Mouse (Mus musculus): Measurements from ENCODE around the gene Cox7a2l.
A peak's percentile ranks its signal among the peaks of the same experiment; 100 is the strongest.

Cox7a2l gene

GRCm38 (mm10) chr17:83517280-83518015 lies at the start of gene Cox7a2l:
Cox7a2l (minus strand) TSS chr17:83517330.
- DNase-seq, result no peak

GRCm38 (mm10) chr17:83565506-83565905 lies 48.4 kb upstream of the Cox7a2l start:
- no peak for DNase-seq

GRCm38 (mm10) chr17:83564119-83564820 lies 47.1 kb upstream of the Cox7a2l start:
- no peak for DNase-seq

- peak; percentile 51 to 74 for DNase-seq
These were observed 46.6 kb upstream of the Cox7a2l start for GRCm38 (mm10) chr17:83563703-83564111.

- DNase-seq, result no peak
These were observed 45.3 kb upstream of the Cox7a2l start for GRCm38 (mm10) chr17:83562153-83563010.

- no peak for DNase-seq
These were observed 42.0 kb upstream of the Cox7a2l start for GRCm38 (mm10) chr17:83559081-83559480.

GRCm38 (mm10) chr17:83555836-83556235 lies 38.7 kb upstream of the Cox7a2l start:
- no peak for DNase-seq

GRCm38 (mm10) chr17:83554997-83555396 lies 37.9 kb upstream of the Cox7a2l start:
- no peak for DNase-seq

GRCm38 (mm10) chr17:83548501-83549233 lies 31.5 kb upstream of the Cox7a2l start:
- no peak for DNase-seq

- DNase-seq, result no peak
These were observed 30.0 kb upstream of the Cox7a2l start for GRCm38 (mm10) chr17:83547145-83547544.

GRCm38 (mm10) chr17:83545756-83546742 lies 28.9 kb upstream of the Cox7a2l start:
- DNase-seq, result peak in 1 of 2 experiments; percentile 13

- DNase-seq, result no peak
These were observed 28.1 kb upstream of the Cox7a2l start for GRCm38 (mm10) chr17:83545259-83545658.

GRCm38 (mm10) chr17:83542424-83542823 lies 25.3 kb upstream of the Cox7a2l start:
- DNase-seq, result no peak

- DNase-seq, result no peak
These were observed 22.3 kb upstream of the Cox7a2l start for GRCm38 (mm10) chr17:83539262-83540037.

GRCm38 (mm10) chr17:83538694-83539093 lies 21.6 kb upstream of the Cox7a2l start:
- no peak for DNase-seq

- no peak for DNase-seq
These were observed 21.0 kb upstream of the Cox7a2l start for GRCm38 (mm10) chr17:83538141-83538540.

- no peak for DNase-seq
These were observed 16.0 kb upstream of the Cox7a2l start for GRCm38 (mm10) chr17:83533150-83533549.

GRCm38 (mm10) chr17:83527651-83528381 lies 10.7 kb upstream of the Cox7a2l start:
- peak; percentile 47 to 55 for DNase-seq

- DNase-seq, result peak; percentile 71 to 74
These were observed 9.7 kb upstream of the Cox7a2l start for GRCm38 (mm10) chr17:83526624-83527532.

Measured in lung, postnatal 4 days (tissue).